Mouse (Mus musculus) hindbrain, embryonic 13.5 days (tissue): ENCODE measurements around the gene Tcf15. TPM values are rescaled to one million over a fixed set of nuclear protein-coding genes. Genes with fewer than 3 reads are reported as not detected.

Experiments
- ATAC-seq: fragments of 200-750 bp; cut with Nextera tagmentation; 2 replicates; pipeline ENCODE4 v1.8.0; 2017; ENCODE audit warnings: moderate TSS enrichment; ENCODE audit not compliant: low FRiP score
- H3K27ac ChIP-seq: fragments of 300-500 bp; sonication (generic); 2 replicates; pipeline ENCODE4 v1.5.1; 2015; ENCODE audit warnings: inconsistent platforms, mild to moderate bottlenecking, moderate library complexity
- H3K27me3 ChIP-seq: fragments of 300-500 bp; sonication (generic); 2 replicates; pipeline ENCODE4 v1.6.1; 2015; ENCODE audit warnings: mild to moderate bottlenecking, inconsistent platforms
- H3K36me3 ChIP-seq: fragments of 300-500 bp; sonication (generic); 2 replicates; pipeline ENCODE4 v1.6.1; 2015; ENCODE audit warnings: mild to moderate bottlenecking, inconsistent platforms
- H3K4me1 ChIP-seq: fragments of 300-500 bp; sonication (generic); replicated peaks from 2 replicates; pipeline ENCODE4 v1.6.1; 2015; ENCODE audit warnings: inconsistent platforms
- H3K4me2 ChIP-seq: fragments of 300-500 bp; sonication (generic); 2 replicates; pipeline ENCODE4 v1.6.1; 2015; ENCODE audit warnings: inconsistent platforms, mild to moderate bottlenecking, moderate library complexity
- H3K4me3 ChIP-seq: fragments of 300-500 bp; sonication (generic); 2 replicates; pipeline ENCODE4 v1.5.1; 2015; ENCODE audit warnings: mild to moderate bottlenecking, inconsistent platforms
- H3K9ac ChIP-seq: fragments of 300-500 bp; sonication (generic); 2 replicates; pipeline ENCODE4 v1.6.1; 2015; ENCODE audit warnings: mild to moderate bottlenecking, inconsistent platforms
- H3K9me3 ChIP-seq: fragments of 300-500 bp; sonication (generic); 2 replicates; pipeline ENCODE4 v1.6.1; 2016; ENCODE audit warnings: inconsistent platforms
- WGBS: fragments of 180-500 bp; shearing (Covaris S2); methylation state at CpG from one replicate; pipeline ENCODE4 v1.1.7; 2015; 5-methylcytosine and 5-hydroxymethylcytosine counted together
- polyA plus RNA-seq: library from polyadenylated mRNA; unstranded; fragments of >200 nt; fragmentation: Nextera tagmentation; extraction: Ambion mirVana; gene quantifications from 2 replicates; pipeline ENCODE4 v1.2.1, GENCODE M21; 2015

Gene Tcf15
- polyA plus RNA-seq, 1 experiment from 2014 or later, result 3.2 TPM

GRCm38 (mm10) chr2:152150373-152150772 is 7.0 kb downstream of the Tcf15 start:
- ATAC-seq, result no peak
- 59% methylated on average over 6 of the region's 6 CpGs for WGBS
- Histone ChIP-seq H3K9ac (no peak overlapping the region), H3K27ac (no peak overlapping the region), H3K4me2 (no peak overlapping the region), H3K9me3 (no peaks in the 10 kb centered on the region), H3K27me3 (peaks cover 28% of the 10 kb centered on the region), H3K4me1 (peaks cover 13% of the 10 kb centered on the region), H3K36me3 (no peaks in the 10 kb centered on the region), H3K4me3 (no peak overlapping the region)

- no peak overlapping the region for H3K4me2 ChIP-seq
- no peak for ATAC-seq
- WGBS, result 19% methylated on average over 3 of the region's 3 CpGs
Observed at GRCm38 (mm10) chr2:152153361-152153760, 10.0 kb downstream of the Tcf15 start.

GRCm38 (mm10) chr2:152155414-152156208 is 12.2 kb downstream of the Tcf15 start:
- Histone ChIP-seq H3K9me3 (no peaks in the 10 kb centered on the region), H3K27me3 (no peaks in the 10 kb centered on the region), H3K4me3 (no peak overlapping the region), H3K36me3 (no peaks in the 10 kb centered on the region), H3K4me1 (peaks cover 12% of the 10 kb centered on the region), H3K27ac (no peak overlapping the region), H3K4me2 (no peak overlapping the region), H3K9ac (no peak overlapping the region)
- 47% methylated on average over 7 of the region's 7 CpGs for WGBS
- ATAC-seq, result no peak

More at GRCm38 (mm10) chr2:152153361-152153760, 10.0 kb downstream of the Tcf15 start:
- Histone ChIP-seq H3K4me1 (peaks cover 17% of the 10 kb centered on the region), H3K4me3 (no peak overlapping the region), H3K36me3 (no peaks in the 10 kb centered on the region), H3K9me3 (no peaks in the 10 kb centered on the region), H3K27ac (no peak overlapping the region), H3K27me3 (0 out of 2 replicates have a peak, but pooled peaks cover 1% of the 10 kb centered on the region), H3K9ac (no peak overlapping the region)

GRCm38 (mm10) chr2:152156471-152156870 is 13.1 kb downstream of the Tcf15 start:
- H3K27me3 ChIP-seq, result no peaks in the 10 kb centered on the region
- no peaks in the 10 kb centered on the region for H3K9me3 ChIP-seq
- no peak overlapping the region for H3K4me3 ChIP-seq
- H3K36me3 ChIP-seq, result no peaks in the 10 kb centered on the region
- no peak overlapping the region for H3K4me2 ChIP-seq
- H3K9ac ChIP-seq, result no peak overlapping the region
- 0 out of 2 replicates have a peak overlapping the region, but pooled peaks have one; percentile 13 for H3K27ac ChIP-seq
- 88% methylated on average over 6 of the region's 6 CpGs for WGBS
- ATAC-seq, result no peak
- H3K4me1 ChIP-seq, result peaks cover 12% of the 10 kb centered on the region

GRCm38 (mm10) chr2:152159487-152159886 is 16.1 kb downstream of the Tcf15 start:
- H3K9ac ChIP-seq, result no peak overlapping the region
- H3K36me3 ChIP-seq, result no peaks in the 10 kb centered on the region
- no peak overlapping the region for H3K4me2 ChIP-seq
- peaks cover 12% of the 10 kb centered on the region for H3K4me1 ChIP-seq
- no peaks in the 10 kb centered on the region for H3K27me3 ChIP-seq
- ATAC-seq, result no peak
- no peaks in the 10 kb centered on the region for H3K9me3 ChIP-seq
- no peak overlapping the region for H3K4me3 ChIP-seq
- H3K27ac ChIP-seq, result no peak overlapping the region
- WGBS, result 93% methylated on average over 1 of the region's 1 CpGs

GRCm38 (mm10) chr2:152166257-152166656 is 22.9 kb downstream of the Tcf15 start:
- H3K9ac ChIP-seq, result no peak overlapping the region
- H3K27ac ChIP-seq, result no peak overlapping the region
- H3K27me3 ChIP-seq, result no peaks in the 10 kb centered on the region
- H3K4me3 ChIP-seq, result no peak overlapping the region
- peaks cover 8% of the 10 kb centered on the region; the same call in 1 of the 2 replicates for H3K4me1 ChIP-seq
- no peak for ATAC-seq
- 88% methylated on average over 6 of the region's 6 CpGs for WGBS
- no peaks in the 10 kb centered on the region for H3K36me3 ChIP-seq
- H3K9me3 ChIP-seq, result no peaks in the 10 kb centered on the region
- H3K4me2 ChIP-seq, result no peak overlapping the region

- peak; percentile 83; the same call in 1 of the 2 replicates for ATAC-seq
- H3K9ac ChIP-seq, result 0 out of 2 replicates have a peak overlapping the region, but pooled peaks have one; percentile 29
- no peaks in the 10 kb centered on the region for H3K9me3 ChIP-seq
- peaks cover 8% of the 10 kb centered on the region; the same call in 1 of the 2 replicates for H3K4me1 ChIP-seq
- H3K36me3 ChIP-seq, result no peaks in the 10 kb centered on the region
- H3K27me3 ChIP-seq, result no peaks in the 10 kb centered on the region
- no peak overlapping the region for H3K4me3 ChIP-seq
- peak overlapping the region; percentile 73 for H3K27ac ChIP-seq
- no peak overlapping the region for H3K4me2 ChIP-seq
- WGBS, result 32% methylated on average over 8 of the region's 8 CpGs
Observed at GRCm38 (mm10) chr2:152167851-152168290, 24.5 kb downstream of the Tcf15 start.

GRCm38 (mm10) chr2:152169377-152169776 is 26.0 kb downstream of the Tcf15 start:
- Histone ChIP-seq H3K36me3 (no peaks in the 10 kb centered on the region), H3K4me2 (no peak overlapping the region), H3K4me1 (peaks cover 8% of the 10 kb centered on the region; the same call in 1 of the 2 replicates), H3K9ac (no peak overlapping the region), H3K27me3 (no peaks in the 10 kb centered on the region), H3K4me3 (no peak overlapping the region), H3K27ac (no peak overlapping the region), H3K9me3 (no peaks in the 10 kb centered on the region)
- ATAC-seq, result no peak
- 97% methylated on average over 1 of the region's 1 CpGs for WGBS

GRCm38 (mm10) chr2:152174861-152175260 is 31.5 kb downstream of the Tcf15 start:
- no peak overlapping the region for H3K27ac ChIP-seq
- H3K27me3 ChIP-seq, result no peaks in the 10 kb centered on the region
- WGBS, result 91% methylated on average over 3 of the region's 3 CpGs
- no peak for ATAC-seq
- no peak overlapping the region for H3K4me2 ChIP-seq
- no peak overlapping the region for H3K4me3 ChIP-seq
- H3K9ac ChIP-seq, result no peak overlapping the region
- H3K36me3 ChIP-seq, result no peaks in the 10 kb centered on the region
- H3K4me1 ChIP-seq, result peaks cover 7% of the 10 kb centered on the region
- H3K9me3 ChIP-seq, result no peaks in the 10 kb centered on the region

- H3K27me3 ChIP-seq, result no peaks in the 10 kb centered on the region
- H3K4me2 ChIP-seq, result no peak overlapping the region
- H3K9me3 ChIP-seq, result 0 out of 2 replicates have a peak, but pooled peaks cover under 1% of the 10 kb centered on the region
- no peak for ATAC-seq
- no peak overlapping the region for H3K9ac ChIP-seq
- 77% methylated on average over 6 of the region's 6 CpGs for WGBS
- H3K36me3 ChIP-seq, result no peaks in the 10 kb centered on the region
- peaks cover 11% of the 10 kb centered on the region for H3K4me1 ChIP-seq
- H3K4me3 ChIP-seq, result no peak overlapping the region
- no peak overlapping the region for H3K27ac ChIP-seq
Observed at GRCm38 (mm10) chr2:152176659-152177058, 33.3 kb downstream of the Tcf15 start.

- no peaks in the 10 kb centered on the region for H3K36me3 ChIP-seq
- no peak overlapping the region for H3K27ac ChIP-seq
- 0 out of 2 replicates have a peak overlapping the region, but pooled peaks have one; percentile 4 for H3K4me3 ChIP-seq
- 6% methylated on average over 24 of the region's 24 CpGs for WGBS
- H3K4me1 ChIP-seq, result peaks cover 11% of the 10 kb centered on the region
- no peak overlapping the region for H3K9ac ChIP-seq
- no peak for ATAC-seq
- peak overlapping the region; percentile 30 for H3K4me2 ChIP-seq
- 0 out of 2 replicates have a peak, but pooled peaks cover 5% of the 10 kb centered on the region for H3K9me3 ChIP-seq
- H3K27me3 ChIP-seq, result no peaks in the 10 kb centered on the region
Observed at GRCm38 (mm10) chr2:152177162-152177805, 33.9 kb downstream of the Tcf15 start.

- Histone ChIP-seq H3K4me2 (no peak overlapping the region), H3K4me3 (no peak overlapping the region), H3K27me3 (no peaks in the 10 kb centered on the region), H3K36me3 (no peaks in the 10 kb centered on the region), H3K27ac (no peak overlapping the region), H3K4me1 (peaks cover 11% of the 10 kb centered on the region), H3K9ac (no peak overlapping the region), H3K9me3 (0 out of 2 replicates have a peak, but pooled peaks cover 5% of the 10 kb centered on the region)
- WGBS, result 71% methylated on average over 6 of the region's 6 CpGs
- no peak for ATAC-seq
Observed at GRCm38 (mm10) chr2:152177806-152178170, 34.4 kb downstream of the Tcf15 start.
